Mouse (Mus musculus) cortical plate, adult 2 months (tissue): ENCODE measurements around the gene Gm5089.

Experiments used
- CTCF ChIP-seq: fragments of 200-500 bp; IDR thresholded peaks from 2 replicates; pipeline ENCODE4 v1.5.1; 2011; ENCODE audit warnings: mild to moderate bottlenecking, control low read depth, low read length; ENCODE audit not compliant: insufficient read depth; ENCODE audit errors: extremely low read depth
- POLR2A ChIP-seq: fragments of 200-500 bp; IDR thresholded peaks from 2 replicates; pipeline ENCODE4 v1.6.1; 2011; ENCODE audit warnings: mild to moderate bottlenecking, low read length, control low read depth; ENCODE audit not compliant: insufficient read depth; ENCODE audit errors: extremely low read depth

DNA sequence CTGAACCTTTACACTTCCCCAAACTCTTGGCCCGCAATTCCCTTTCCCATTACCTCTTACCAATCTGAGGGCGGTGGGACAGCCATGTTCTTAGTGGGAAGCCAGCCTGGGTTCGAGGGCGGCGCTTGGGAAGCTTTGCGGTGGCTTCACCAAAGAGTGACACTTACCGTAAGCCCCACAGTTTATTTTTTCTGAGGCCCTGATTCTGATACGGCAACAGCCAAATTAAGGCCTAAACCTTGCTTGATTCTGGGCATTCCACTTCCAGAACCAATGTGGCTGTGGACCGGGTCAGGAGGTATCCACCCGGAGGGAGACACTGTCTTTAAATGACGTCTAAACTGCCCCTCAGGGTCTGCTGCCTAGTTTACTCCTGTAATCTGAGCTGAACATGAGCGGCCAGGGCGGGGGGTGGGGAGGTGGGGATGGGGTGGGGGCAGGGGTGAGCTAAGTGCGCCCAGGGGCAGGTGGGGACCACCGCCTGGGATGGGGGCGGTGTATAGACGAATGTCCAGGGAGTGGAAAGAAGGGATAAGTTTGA lies 22.4 kb upstream of the Gm5089 start:
- TF ChIP-seq CTCF = no peak
- no peak for TF ChIP-seq POLR2A
